Mouse (Mus musculus) T-helper 2 cell (primary cell): ENCODE results near the gene Dnaic1.
"Not testable (repeated sequence)": the region's sequence is repeated elsewhere in the genome, so short reads cannot be mapped to it uniquely, and the experiment has no call there.

Experiments used
- in situ Hi-C: fragments of 300-600 bp; cut with MboI, MseI; formaldehyde crosslinking; loops from one replicate; pipeline ENCODE4 v1.15.1; 2025; ENCODE audit warnings: high pct_unique_total_duplicates

The Dnaic1 gene

DNA sequence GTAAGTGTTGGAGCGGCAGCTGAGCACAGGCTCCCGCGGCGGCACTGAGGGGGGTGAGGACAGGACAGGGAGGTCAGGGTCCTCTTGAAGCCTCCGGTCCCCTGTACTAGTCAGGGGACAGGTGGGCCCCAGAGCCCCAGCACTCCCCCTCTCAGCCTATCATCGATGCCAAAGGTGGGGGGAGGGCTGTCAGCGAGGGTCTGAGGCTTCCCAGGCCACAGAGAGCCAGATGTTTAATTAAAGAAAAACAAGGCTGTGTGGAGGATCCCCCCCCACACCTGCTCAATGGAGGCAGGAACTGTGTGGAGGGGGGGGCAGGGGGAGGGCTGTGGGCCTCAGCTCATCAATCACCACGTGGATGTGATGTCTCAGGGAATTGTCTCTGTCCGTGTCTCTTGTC lies 94.0 kb downstream of the Dnaic1 start:
- in situ Hi-C loops, result no loop called here

DNA sequence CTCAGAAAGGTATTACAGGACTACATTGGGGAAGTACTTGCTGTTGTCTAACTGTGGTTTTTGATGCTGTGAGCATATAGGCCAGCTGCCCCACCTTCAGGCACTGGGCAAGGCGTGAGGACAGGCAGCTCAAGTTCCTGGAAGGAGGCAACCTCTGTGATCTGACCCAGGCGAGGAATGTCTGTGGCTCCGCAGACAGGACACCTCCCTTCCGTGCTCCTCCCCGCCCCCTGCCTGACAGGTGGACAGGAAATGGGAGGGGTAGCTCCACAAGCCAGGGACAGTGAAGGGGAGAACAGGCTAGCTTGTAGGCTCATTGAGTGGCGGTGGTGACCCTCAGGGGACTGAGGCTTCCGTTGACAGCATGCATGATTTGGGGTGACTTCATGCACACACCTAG lies 95.0 kb downstream of the Dnaic1 start:
- in situ Hi-C loops, result no loop called here

DNA sequence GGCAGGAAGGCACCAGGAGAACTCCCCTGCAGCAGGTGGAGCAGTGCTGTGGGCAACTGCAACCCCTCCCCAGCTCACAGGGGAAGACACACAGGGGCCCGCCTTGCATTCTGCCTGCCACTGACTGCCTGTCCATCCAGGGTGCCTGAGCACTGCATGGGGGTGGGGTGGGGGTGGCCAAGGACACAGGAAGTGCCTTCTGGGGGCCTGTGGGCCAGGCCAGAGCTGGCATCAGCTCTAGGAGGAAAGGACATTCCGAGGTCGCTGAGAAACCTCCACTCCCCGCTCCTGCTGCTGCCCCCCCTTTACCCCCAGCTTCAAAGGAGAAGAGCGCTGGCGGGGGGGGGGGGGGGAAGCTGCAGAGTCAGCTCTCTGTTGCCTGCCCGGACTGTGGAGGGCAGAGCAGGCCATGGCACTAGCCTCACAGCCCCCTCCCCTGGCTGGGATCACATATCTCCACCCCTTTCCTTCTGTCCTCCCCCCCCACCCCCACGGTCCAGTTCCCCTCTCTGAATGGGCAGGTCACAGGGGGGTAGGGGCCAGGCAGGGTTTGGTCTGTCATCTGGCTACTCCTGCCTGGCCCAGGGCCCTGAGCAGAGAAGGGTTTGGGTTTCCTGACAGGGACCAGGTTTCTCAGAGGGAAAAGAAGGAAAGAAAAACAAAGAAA lies 95.6 kb downstream of the Dnaic1 start:
- in situ Hi-C loops, result no loop called here

DNA sequence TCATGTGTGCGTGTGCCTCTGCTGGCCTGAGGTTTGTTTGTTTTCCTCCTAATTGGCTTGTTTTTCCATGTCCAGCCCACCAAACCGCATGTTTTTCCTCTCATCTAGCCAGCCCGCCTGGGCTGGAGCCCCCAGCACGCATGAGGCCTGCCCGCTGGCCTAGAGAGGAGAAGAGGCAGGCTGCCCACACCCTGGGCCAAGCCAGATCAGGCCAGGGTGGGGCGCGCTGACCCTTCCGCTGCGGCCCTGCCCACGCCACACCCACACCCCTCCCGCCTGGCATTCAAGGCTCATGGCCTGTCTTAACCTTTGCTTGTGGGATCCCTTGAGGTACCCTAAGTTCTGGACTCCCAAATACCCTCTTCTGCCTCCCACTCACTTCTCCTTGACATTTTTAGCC lies 97.1 kb downstream of the Dnaic1 start:
- in situ Hi-C loops, result no loop called here

DNA sequence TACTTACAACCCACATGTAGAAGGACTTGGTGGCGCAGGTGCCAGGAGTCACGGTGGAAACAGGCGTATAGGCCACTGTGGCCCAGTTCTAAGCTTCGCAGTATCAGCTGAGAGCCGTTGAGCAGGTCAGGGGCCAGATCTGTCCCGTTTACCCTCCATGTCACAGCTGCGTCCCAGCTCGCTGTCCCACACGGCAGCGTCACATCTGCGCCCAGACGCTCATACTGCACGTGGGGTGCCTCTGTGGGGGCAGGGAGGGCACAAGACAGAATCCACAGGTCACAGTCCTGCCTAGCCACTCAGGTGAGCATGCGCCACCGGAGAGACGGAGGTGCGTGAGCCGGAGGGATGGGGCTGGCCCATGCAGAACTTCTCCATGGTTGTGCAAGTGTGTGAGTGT lies 101.3 kb downstream of the Dnaic1 start:
- in situ Hi-C loops, result no loop called here

DNA sequence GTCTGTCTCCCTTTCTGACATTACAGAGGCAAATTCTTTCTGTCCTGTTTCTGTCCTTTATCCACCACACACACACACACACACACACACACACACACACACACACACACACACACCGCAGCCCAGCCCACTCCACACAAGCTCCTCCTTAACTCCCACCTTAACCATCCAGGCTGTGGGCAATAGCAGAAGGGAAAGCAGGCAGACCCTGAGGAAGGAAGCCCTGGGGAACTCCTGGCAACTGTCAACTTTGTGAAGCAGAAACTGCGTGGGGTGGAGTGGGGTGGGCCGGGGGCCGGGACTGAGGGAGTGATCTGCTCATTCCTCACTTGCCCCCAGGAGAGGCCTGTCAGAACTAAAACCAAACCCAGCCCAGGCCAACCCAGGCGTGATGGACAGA lies 101.9 kb downstream of the Dnaic1 start:
- in situ Hi-C loops, result no loop called here

DNA sequence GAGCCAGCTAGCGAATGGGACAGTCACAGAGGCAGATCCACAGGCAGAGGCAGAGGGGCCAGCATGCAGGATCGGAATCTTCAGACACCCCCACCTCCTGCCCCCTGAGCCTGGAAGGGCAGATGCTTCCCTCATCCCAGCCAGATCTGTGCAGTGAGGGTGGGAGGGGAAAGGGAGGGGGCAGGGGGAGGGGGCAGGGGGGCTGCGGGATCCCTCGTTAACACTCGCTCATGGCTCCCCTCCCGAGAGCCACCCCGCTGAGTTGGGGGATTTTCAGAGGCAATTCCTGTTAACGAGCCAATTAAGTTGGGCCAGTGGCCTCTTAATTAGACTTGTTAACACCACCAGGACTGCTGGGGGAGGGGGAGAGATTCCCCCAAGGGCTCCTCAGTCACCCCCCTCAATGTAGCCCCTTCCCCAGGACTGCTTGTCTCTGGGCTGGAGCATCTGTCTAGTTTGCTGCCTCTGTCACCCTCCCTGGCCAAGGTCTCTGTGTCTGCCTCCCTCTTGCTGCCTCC lies 102.4 kb downstream of the Dnaic1 start:
- in situ Hi-C loops, result no loop called here

DNA sequence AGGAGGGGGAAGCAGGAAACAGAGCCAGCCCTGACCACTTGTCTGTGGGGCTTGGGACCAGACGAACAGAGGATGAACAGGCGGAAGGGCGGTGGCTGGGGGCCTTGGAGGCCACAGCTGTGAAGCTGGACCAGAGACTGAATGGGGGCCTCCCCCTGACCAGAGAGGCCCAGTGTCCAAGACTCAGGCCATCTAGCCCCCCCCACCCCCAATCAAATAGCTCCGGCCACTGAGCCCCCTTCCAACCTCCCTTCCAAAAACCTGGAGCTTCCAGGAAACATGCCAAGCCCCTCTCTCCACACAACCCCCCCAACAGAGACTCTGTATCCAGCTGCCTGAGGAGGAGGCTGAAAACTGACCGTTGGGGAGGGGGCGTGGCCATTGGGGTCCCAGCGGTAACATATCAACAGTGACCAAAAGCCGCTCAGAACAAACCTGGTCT lies 103.0 kb downstream of the Dnaic1 start:
- in situ Hi-C loops, result no loop called here

DNA sequence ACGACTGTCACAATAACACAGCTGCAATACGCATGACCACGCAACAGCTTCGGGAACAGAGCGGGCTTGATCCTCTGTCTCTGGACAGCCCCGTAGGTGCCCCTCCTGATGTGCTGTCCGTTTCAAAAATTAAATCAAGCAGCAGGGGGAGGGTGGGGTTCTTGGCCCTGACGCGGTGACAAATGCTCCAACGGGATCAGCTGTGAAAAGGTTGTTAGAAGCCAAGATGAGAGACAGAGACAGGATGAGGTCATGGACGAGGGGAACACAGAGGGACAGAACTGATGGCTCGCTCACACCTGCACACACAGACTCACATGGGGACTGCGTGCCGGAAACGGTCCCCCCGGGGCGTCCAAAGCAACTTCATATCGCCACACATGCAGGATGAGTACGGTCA lies 103.6 kb downstream of the Dnaic1 start:
- in situ Hi-C loops, result no loop called here

DNA sequence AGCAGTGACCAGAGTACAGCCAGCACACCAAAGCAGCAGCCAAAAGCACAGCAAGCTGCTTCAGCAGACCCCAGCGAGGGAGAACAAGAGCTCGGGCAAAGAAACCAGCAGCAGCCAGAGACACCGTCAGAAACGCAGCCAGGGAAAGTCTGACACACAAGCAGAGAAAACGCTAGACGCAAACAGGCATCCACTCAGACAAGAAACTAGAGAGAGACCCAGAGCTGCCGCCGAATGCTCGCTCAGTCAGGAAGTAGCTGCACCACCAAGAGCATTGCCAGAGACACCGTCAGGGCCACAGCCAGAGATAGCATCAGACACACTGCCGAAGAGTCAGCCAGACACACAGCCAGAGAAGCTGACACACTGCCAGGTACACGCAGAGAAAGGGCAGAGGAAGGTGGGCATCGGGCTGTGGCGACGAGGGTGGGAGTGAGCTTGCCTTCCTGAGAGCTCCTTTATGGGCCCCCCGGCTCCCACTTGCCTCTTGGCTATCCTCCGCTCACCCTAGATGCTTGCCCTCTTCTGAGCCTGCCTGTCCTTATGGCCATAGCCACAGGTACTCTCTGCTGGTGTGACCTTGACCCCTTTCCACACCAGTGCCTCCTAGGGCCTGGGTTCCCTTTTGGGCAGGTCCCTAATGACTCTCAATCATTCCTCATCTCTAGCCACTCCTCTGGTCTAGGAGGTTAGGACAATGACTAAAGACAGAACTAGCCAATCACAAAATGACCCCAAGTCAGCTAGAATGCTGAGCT lies 106.9 kb downstream of the Dnaic1 start:
- in situ Hi-C loops, result no loop called here

DNA sequence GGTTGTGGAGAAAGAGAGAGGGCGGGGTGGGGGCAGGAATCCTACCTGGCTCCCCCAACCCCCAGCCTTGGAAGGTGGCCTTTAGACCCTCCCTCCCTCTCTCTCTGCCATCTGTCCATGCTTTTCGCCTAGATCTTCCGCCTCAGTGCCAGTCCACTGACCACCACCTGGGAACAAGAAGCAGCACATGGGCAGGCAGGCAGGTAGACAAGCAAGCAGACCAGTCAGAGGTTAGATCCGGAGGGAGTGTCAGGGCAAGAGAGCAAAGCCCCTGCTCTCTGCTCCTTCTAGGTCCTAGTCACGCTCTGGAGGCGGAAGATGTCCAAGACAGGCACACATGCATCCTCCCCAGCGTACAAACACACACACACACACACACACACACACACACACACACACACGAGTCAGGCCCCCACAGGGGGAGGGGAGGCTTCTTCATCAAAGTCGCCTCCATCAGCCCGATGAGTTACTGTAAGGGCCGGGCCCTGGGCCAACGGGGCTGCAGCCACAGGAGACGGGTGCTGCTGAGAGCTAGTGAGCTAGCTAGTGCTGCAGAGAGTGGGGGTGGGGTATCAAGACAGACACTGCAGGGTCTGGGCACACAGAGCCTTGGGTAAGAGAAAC lies 107.5 kb downstream of the Dnaic1 start:
- in situ Hi-C loops, result no loop called here

DNA sequence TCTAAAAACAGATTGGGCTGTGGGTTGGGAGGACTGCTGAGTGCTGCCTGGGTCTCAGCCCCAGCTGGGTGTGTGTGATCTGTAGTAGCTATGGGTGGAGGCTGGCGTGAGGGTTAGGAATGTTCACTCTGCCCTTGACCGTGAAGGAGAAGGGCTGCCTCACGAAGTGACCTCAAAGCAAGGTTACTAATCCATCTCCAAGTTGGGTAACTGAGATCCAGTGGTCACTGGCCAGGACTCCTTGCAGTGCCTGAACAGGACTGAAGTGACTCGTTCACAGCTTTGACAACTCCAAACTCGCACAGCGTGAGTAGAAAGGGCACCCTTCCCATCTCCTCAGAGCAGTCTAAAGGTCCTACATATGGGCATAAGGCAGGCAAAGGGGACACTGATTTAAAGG lies 109.3 kb downstream of the Dnaic1 start:
- in situ Hi-C loops, result no loop called here

DNA sequence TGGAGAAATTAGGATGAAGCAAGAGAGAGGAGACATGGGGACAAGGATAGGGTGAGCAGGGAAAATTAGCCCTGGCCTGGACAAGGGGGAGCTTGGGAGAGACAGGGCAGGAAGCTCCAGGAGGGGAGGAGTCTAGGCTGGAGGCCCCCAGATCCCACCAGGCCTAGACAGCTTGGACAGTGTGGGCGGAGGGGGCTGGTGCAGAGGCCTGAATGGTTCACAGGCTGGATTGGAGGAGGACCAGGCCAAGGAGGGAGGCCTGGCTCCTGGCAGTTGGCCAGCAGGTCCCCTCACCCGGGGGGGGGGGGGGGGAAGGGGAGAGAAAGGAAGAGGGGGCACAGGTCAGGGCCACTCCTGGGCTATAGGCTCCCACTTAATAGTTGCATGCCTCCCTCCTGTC lies 109.7 kb downstream of the Dnaic1 start:
- in situ Hi-C loops, result no loop called here

DNA sequence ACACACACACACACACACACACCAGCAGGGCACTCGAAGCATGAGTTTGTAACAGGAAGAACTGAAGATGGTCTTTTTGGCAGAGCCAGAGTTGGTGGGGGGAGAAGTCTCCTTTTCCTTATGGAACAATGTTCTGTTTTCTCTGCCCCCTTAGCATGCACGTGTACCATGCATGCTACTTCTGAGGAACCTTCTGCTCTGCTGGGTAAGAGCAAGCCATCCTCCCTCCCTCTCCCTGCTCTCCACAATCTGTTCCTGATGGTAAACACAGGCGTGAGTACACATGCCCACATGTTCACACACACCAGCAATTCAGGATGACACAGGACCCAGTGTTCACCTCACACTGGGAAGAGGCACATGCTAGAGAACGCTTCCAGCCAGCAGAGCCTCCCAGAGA lies 111.6 kb downstream of the Dnaic1 start:
- in situ Hi-C loops, result no loop called here

DNA sequence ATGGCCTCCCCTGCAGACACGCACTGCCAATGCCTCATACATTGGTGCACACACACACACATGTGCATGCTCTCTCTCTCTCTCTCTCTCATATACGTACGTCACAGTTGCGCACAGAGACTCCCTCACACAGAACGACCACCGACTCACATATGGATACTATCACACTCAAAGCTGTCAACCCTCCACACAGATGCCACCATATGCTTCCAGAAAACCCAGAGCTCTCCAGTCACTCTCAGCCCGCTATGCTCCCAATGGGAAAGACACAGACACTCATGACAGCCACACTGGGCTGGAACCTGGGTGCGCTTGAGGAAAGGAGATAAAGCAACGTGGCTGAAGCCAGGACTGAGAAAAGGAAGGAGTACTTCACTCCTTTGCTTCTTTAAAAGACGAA lies 112.4 kb downstream of the Dnaic1 start:
- in situ Hi-C loops, result no loop called here

DNA sequence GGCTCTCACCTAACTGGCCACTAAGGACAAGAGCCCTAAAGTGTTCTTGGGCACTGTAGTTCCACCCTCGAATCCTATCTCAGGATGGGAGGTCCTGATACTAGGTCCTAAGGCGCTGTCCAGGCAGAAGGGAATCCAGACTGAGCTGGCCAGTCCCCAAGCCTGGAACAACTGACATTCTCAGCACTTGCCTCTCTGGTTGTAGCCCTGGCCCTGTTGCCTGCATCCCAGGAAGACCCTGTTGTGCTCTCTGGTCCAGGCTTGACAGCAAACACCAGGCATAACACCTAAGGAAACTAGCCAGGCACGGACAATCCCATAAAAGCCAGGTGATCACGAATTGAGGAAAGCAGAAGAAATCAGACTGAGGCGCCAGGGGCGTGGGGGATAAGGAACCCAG lies 113.2 kb downstream of the Dnaic1 start:
- in situ Hi-C loops, result no loop called here

DNA sequence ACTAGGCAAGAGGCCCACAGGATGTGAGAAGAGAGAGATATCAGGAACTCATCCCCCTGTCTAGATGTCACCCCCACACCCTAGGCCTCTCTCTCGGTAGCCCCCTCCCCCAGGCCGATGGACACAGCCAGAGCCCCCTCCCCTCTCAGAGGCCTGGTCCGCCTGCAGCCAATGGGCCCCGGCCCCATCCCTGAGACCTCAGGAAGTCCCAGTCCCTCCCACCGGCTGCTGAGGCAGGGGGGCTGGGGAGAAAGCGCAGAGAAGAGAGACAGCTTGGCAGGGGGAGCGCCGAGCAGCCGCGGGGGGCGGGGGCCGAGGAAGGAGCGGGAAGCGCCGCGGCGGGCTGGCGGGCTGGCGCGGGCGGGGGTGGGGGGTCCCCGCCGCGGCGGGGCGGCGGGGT lies 113.7 kb downstream of the Dnaic1 start:
- in situ Hi-C loops, result not testable (repeated sequence)

DNA sequence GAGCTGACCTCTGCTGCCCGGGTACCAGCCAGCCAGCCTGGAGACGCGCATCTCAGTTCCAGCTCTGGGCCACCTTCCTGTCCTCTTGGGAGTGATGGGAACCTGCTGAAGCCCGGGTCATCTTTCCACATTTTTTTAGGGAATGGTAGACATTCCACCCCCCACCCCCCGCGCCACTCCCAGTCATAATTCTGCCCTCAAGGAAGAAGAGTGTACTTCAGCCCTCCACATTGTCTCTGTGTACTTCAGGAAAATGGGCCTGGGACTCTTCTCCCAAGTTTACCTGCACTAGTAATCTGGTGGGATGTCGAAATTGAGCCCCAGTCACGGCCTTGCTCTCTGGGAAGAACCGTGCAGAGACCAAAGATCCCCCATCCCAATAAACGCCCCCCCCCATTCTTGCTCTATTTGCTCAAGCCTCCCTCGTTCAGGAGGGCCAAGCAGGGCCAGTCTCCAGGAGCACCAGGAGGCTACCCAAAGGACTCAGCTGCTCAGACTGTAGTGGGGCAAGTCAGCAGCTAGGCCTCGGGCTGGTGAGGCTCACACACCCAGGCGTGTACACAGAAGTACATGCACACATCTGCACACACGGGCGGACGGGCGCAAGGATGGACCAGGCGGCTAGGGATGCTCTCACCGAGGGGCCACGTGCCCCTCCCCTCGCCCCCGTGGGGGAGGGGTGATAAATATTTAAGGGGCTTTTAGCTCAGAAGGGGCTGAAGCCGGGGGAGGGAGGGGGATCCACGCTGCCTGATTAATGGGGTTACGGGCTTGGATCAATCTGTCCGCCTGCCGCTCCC lies 114.8 kb downstream of the Dnaic1 start:
- in situ Hi-C loops, result not testable (repeated sequence)

DNA sequence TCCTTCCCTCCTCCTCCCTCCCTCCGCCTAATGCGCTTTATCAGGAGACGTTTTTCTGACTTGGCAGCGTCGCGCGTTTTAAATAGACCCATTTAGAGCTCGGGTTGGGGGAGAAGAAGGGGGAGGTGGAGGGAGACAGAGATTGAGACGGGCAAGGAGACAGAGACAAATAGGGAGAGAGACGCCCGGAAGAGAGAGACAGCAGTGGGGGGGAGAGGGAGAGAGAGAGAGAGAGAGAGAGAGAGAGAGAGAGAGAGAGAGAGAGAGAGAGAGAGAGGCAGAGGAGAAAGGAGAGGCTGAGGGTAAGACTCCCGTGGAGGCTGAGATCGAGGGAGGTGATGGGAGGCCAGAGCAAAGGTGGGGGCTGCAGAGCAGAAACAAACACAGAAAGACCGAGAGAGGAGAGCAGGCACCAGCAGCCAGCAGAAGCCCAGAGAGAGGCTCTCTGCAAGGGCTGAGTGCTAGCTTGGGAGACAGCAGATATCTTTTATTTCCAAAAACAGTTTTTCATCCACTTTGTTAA lies 115.4 kb downstream of the Dnaic1 start:
- in situ Hi-C loops, result not testable (repeated sequence)

DNA sequence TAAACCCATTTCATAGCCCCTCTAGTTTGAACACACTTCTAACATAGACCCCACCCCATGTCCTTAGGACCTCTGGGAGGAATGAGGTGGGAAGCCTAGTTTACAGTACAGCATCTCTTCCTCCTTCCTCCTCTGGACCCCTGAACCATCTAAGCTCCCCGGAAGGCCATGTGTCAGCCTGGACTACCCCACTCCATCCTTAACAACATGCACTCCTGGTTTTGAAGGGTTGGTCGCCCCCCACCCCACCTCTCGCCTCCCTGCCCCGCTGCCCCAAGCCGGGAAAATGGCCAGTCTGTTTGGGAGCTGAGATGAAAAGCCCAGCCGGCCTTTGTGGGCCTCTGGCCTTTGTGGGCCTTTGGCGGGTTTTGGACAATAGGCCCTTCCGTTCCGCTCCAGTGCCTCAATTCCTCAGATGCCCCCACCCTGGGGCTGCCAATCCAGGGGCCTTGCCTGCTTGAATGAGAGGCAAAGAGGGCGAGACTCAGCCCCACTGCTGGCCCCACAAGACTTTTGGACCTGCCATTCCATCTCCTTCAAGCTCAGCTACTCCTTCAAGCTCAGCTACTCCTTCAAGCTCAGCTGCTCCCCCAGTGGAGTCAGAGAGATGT lies 116.4 kb downstream of the Dnaic1 start:
- in situ Hi-C loops, result not testable (repeated sequence)
